13 mouse cellular contexts compared by ENCODE assay signal in the genomic region with DNA sequence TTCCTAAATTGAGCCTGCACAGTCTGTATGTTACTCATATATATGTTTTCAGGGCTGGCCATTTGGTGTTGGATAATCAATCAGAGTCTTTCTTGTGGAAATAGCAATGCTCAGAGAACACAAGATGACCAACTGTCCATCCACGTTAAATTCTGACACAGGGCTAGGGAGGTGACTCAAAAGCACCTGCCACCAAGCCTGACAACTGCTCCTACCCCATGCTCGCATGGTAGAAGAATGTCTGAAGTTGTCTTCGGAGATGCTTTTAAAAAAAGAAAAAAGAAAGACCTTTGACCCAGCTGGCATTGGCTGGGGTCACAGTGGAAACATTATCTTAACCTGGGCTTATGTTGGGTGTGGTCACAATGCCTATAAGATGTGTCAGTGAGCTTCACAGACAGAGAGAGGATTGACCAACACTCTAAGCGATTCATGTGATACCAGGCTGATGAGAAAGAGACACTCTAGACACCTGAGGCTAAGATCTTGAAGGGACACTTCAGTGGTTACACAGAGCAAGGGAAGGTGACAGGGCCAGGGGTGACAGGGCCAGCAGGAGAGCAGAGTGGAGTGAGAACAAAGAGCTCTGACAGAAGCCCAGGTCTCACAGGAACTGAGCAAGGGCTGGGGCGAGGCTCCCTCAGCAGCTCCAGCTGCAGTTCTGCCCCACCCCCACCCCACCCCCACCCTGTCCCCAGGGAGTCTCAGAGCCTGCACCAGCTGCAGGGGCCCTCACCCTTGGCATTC. TPM values are rescaled to one million over a fixed set of nuclear protein-coding genes. Genes with fewer than 3 reads are reported as not detected.
A peak's percentile ranks its signal among the peaks of the same experiment; 100 is the strongest.
DNase-seq lines count a peak whose midpoint lies in the region; ATAC-seq and TF ChIP-seq lines count a peak whose summit lies in the region.
"Had no signal": no experiment of that assay in that cellular context is flagged by ENCODE, and none has a peak within 500 bp of the region (broad histone marks: within the 10 kb centered on the region; RNA-seq: fewer than 3 reads in every experiment).

No protein-coding gene starts in this region.

- H3K4me3 ChIP-seq in heart, postnatal 0 days (ENCODE audit: low read depth, low read length), result no peak overlapping the region
- no peak overlapping the region for H3K4me3 ChIP-seq in heart, embryonic 10.5 days
- H3K4me3 ChIP-seq: erythroblast, embryonic 14.5 days; hindbrain, embryonic 12.5 days; liver, embryonic 15.5 days had no signal

- H3K27ac ChIP-seq in heart, postnatal 0 days (ENCODE audit: low read depth), result no peak overlapping the region
- no peak overlapping the region for H3K27ac ChIP-seq in heart, embryonic 10.5 days
- H3K27ac ChIP-seq: hindbrain, embryonic 12.5 days; liver, embryonic 15.5 days had no signal

- peak; percentile 14; the same call in 1 of the 2 replicates for ATAC-seq in heart, postnatal 0 days (ENCODE audit: insufficient read depth, low read depth)
- ATAC-seq in neutrophil, adult 5-6 weeks (ENCODE audit: extremely low read depth, insufficient number of reproducible peaks, low FRiP score, poor library complexity, severe bottlenecking), result peak; percentile 46

- H3K4me1 ChIP-seq in heart, postnatal 0 days (ENCODE audit: control insufficient read depth, insufficient read depth), result no peaks in the 10 kb centered on the region
- peaks cover 6% of the 10 kb centered on the region for H3K4me1 ChIP-seq in heart, embryonic 10.5 days

- H3K27me3 ChIP-seq in heart, postnatal 0 days (ENCODE audit: control insufficient read depth, insufficient read depth, low read length), result no peaks in the 10 kb centered on the region
- no peaks in the 10 kb centered on the region for H3K27me3 ChIP-seq in heart, embryonic 10.5 days (ENCODE audit: insufficient read depth, poor library complexity, severe bottlenecking)
- H3K27me3 ChIP-seq: hindbrain, embryonic 12.5 days; liver, embryonic 15.5 days had no signal

- H3K36me3 ChIP-seq in heart, postnatal 0 days (replicated peaks; ENCODE audit: control insufficient read depth, insufficient read depth, low read length), result no peaks in the 10 kb centered on the region
- H3K36me3 ChIP-seq in heart, embryonic 10.5 days, result no peaks in the 10 kb centered on the region
- H3K36me3 ChIP-seq: hindbrain, embryonic 12.5 days; liver, embryonic 15.5 days had no signal

- DNase-seq in heart, postnatal 0 days (ENCODE audit: low spot score), result no peak
- no peak for DNase-seq in heart, embryonic 10.5 days (ENCODE audit: low spot score)
- DNase-seq in spleen, adult 18-20 months, result peak; percentile 66 to 69
- no peak for DNase-seq in spleen, adult 12 weeks (ENCODE audit: low spot score)
- peak; percentile 22 to 25 for DNase-seq in thymus, postnatal 36 days
- DNase-seq in adrenal gland, adult (ENCODE audit: inconsistent age in 2 of 2, low spot score in 1 of 2), result no peak
- no peak for DNase-seq in heart, postnatal 25 days (ENCODE audit: low spot score)
- DNase-seq: cerebellum, adult 9-11 months; kidney, postnatal 14 days had no signal

- H3K4me2 ChIP-seq in heart, postnatal 0 days (ENCODE audit: low read depth, low read length), result no peak overlapping the region
- H3K4me2 ChIP-seq: hindbrain, embryonic 12.5 days; liver, embryonic 15.5 days had no signal

- H3K9ac ChIP-seq in heart, postnatal 0 days (replicated peaks; ENCODE audit: low read depth, low read length), result no peak overlapping the region
- H3K9ac ChIP-seq: hindbrain, embryonic 12.5 days; liver, embryonic 15.5 days had no signal

- WGBS in heart, postnatal 0 days, result 43% methylated on average over 5 of the region's 5 CpGs
- 44% methylated on average over 5 of the region's 5 CpGs for WGBS in heart, embryonic 10.5 days

- TF ChIP-seq EP300 in heart, postnatal 0 days (IDR thresholded peaks at IDR 0.05; ENCODE audit: low read depth), result no peak

- intact Hi-C loops in heart, postnatal 25 days (cut with DNase I), result no loop called here

- no peak for TF ChIP-seq CTCF in heart, postnatal 0 days (IDR thresholded peaks at IDR 0.05; ENCODE audit: low read depth)

- no peaks in the 10 kb centered on the region for H3K9me3 ChIP-seq in heart, postnatal 0 days (replicated peaks; ENCODE audit: control insufficient read depth, low read length)
- H3K9me3 ChIP-seq in heart, embryonic 10.5 days, result no peaks in the 10 kb centered on the region
- H3K9me3 ChIP-seq: hindbrain, embryonic 12.5 days; liver, embryonic 15.5 days had no signal

RNA-seq across cellular contexts. Expression of gene Scd1, which starts 29.9 kb away (rescaled TPM):
- total RNA-seq in heart, postnatal 0 days (2014; rRNA removed; ENCODE audit: low replicate concordance), result 6.2 and 9.8 TPM in 2 replicates
- polyA plus RNA-seq in heart, postnatal 0 days (2015; fragmentation: Nextera tagmentation; extraction: Ambion mirVana), result 0.66 and 1.2 TPM in 2 replicates
- 2.5 and 5.5 TPM in 2 replicates for polyA plus RNA-seq in heart, embryonic 10.5 days (2016; fragmentation: Nextera tagmentation; extraction: Ambion mirVana)
- total RNA-seq in neutrophil, adult 5-6 weeks (2017), result 296 and 305 TPM in 2 replicates
- 10 to 100 TPM; 34.1 to 67.0 TPM for total RNA-seq in heart, postnatal 25 days (2021)

RNA-seq across cellular contexts. Expression of gene Scd4, which starts 44.9 kb away (rescaled TPM):
- 10.8 and 37.4 TPM in 2 replicates for total RNA-seq in heart, postnatal 0 days (2014; rRNA removed; ENCODE audit: low replicate concordance)
- polyA plus RNA-seq in heart, postnatal 0 days (2015; fragmentation: Nextera tagmentation; extraction: Ambion mirVana), result 30.8 and 38.2 TPM in 2 replicates
- 0.06 and 0.16 TPM in 2 replicates for polyA plus RNA-seq in heart, embryonic 10.5 days (2016; fragmentation: Nextera tagmentation; extraction: Ambion mirVana)
- total RNA-seq in neutrophil, adult 5-6 weeks (2017), result 0.12 and 1.0 TPM in 2 replicates
- total RNA-seq in heart, postnatal 25 days (2021), result 1 to 10 TPM; 6.5 to 9.2 TPM
- polyA plus RNA-seq: erythroblast, embryonic 14.5 days; liver, embryonic 15.5 days had no signal

Comparison
In these comparisons a context has a peak if more than half of its experiments do, and no peak if none do; other contexts are left out.
1. DNase-seq: peak in spleen, adult 18-20 months (2 of 2) and thymus, postnatal 36 days (2 of 2); none in heart, postnatal 0 days (single experiment), heart, embryonic 10.5 days (single experiment), spleen, adult 12 weeks (single experiment), adrenal gland, adult (0 of 2) and heart, postnatal 25 days (single experiment).